Mouse (Mus musculus) CD4-positive, CD25-positive, alpha-beta regulatory T cell, adult 4 months (primary cell): ENCODE results near the gene A830031A19Rik. TPM values are rescaled to one million over a fixed set of nuclear protein-coding genes. Genes with fewer than 3 reads are reported as not detected.

Source experiments
- ATAC-seq: one replicate; pipeline ENCODE4 v1.8.0; 2017
- polyA plus RNA-seq, 2 experiments: library from polyadenylated mRNA; unstranded; fragments of 100-300 nt; shearing (Covaris generic); gene quantifications; one replicate each; pipeline ENCODE4 v1.2.1; 2017

Gene A830031A19Rik
- polyA plus RNA-seq, 2 experiments from 2014 or later, result not detected

- ATAC-seq, result no peak
Measured at GRCm38 (mm10) chr11:24095656-24096353, 21.0 kb upstream of the A830031A19Rik start.

GRCm38 (mm10) chr11:24095236-24095635 lies 20.4 kb upstream of the A830031A19Rik start:
- ATAC-seq, result no peak

- ATAC-seq, result no peak
Measured at GRCm38 (mm10) chr11:24094086-24094487, 19.2 kb upstream of the A830031A19Rik start.

GRCm38 (mm10) chr11:24092618-24093017 lies 17.8 kb upstream of the A830031A19Rik start:
- no peak for ATAC-seq

- no peak for ATAC-seq
Measured at GRCm38 (mm10) chr11:24091393-24092080, 16.7 kb upstream of the A830031A19Rik start.

GRCm38 (mm10) chr11:24090443-24090842 lies 15.6 kb upstream of the A830031A19Rik start:
- no peak for ATAC-seq

GRCm38 (mm10) chr11:24087069-24087468 lies 12.2 kb upstream of the A830031A19Rik start:
- ATAC-seq, result no peak

GRCm38 (mm10) chr11:24085986-24086385 lies 11.1 kb upstream of the A830031A19Rik start:
- no peak for ATAC-seq

GRCm38 (mm10) chr11:24084590-24084989 lies 9.7 kb upstream of the A830031A19Rik start:
- ATAC-seq, result no peak

GRCm38 (mm10) chr11:24084077-24084476 lies 9.2 kb upstream of the A830031A19Rik start:
- no peak for ATAC-seq

GRCm38 (mm10) chr11:24083423-24083822 lies 8.6 kb upstream of the A830031A19Rik start:
- no peak for ATAC-seq

GRCm38 (mm10) chr11:24083076-24083405 lies 8.2 kb upstream of the A830031A19Rik start:
- ATAC-seq, result no peak

- ATAC-seq, result no peak
Measured at GRCm38 (mm10) chr11:24082385-24083075, 7.7 kb upstream of the A830031A19Rik start.

- ATAC-seq, result no peak
Measured at GRCm38 (mm10) chr11:24081687-24082384, 7.0 kb upstream of the A830031A19Rik start.

- no peak for ATAC-seq
Measured at GRCm38 (mm10) chr11:24081016-24081686, 6.3 kb upstream of the A830031A19Rik start.

GRCm38 (mm10) chr11:24080541-24080940 lies 5.7 kb upstream of the A830031A19Rik start:
- ATAC-seq, result no peak

GRCm38 (mm10) chr11:24079392-24080391 lies 4.8 kb upstream of the A830031A19Rik start:
- no peak for ATAC-seq

GRCm38 (mm10) chr11:24078706-24079316 lies 4.0 kb upstream of the A830031A19Rik start:
- ATAC-seq, result no peak

- no peak for ATAC-seq
Measured at GRCm38 (mm10) chr11:24077795-24078705, 3.2 kb upstream of the A830031A19Rik start, which contains the start of gene Bcl11a. TSS of gene Bcl11a (plus strand) at chr11:24078056.
